Mouse (Mus musculus): ENCODE results near the gene Gde1.

Gde1 gene

GRCm38 (mm10) chr7:118705101-118705961 lies at the start of gene Gde1:
Gene Gde1, minus strand, starts transcription at chr7:118705778.
- peak; percentile 94 for DNase-seq

GRCm38 (mm10) chr7:118751625-118752024 lies 46.0 kb upstream of the Gde1 start:
- DNase-seq = no peak

GRCm38 (mm10) chr7:118749706-118750105 lies 44.1 kb upstream of the Gde1 start:
- DNase-seq = no peak

- no peak for DNase-seq
Measured at GRCm38 (mm10) chr7:118747891-118748672, 42.5 kb upstream of the Gde1 start.

GRCm38 (mm10) chr7:118744766-118745165 lies 39.2 kb upstream of the Gde1 start:
- no peak for DNase-seq

GRCm38 (mm10) chr7:118742278-118742677 lies 36.7 kb upstream of the Gde1 start:
- no peak for DNase-seq

- DNase-seq = peak; percentile 95
Measured at GRCm38 (mm10) chr7:118740532-118741338, 35.2 kb upstream of the Gde1 start.

- peak; percentile 87 for DNase-seq
Measured at GRCm38 (mm10) chr7:118739975-118740531, 34.5 kb upstream of the Gde1 start, which contains the start of gene Vps35l. Gene Vps35l, plus strand, starts transcription at chr7:118740226.

- no peak for DNase-seq
Measured at GRCm38 (mm10) chr7:118738730-118739129, 33.2 kb upstream of the Gde1 start.

- no peak for DNase-seq
Measured at GRCm38 (mm10) chr7:118733225-118733624, 27.6 kb upstream of the Gde1 start.

GRCm38 (mm10) chr7:118731781-118732180 lies 26.2 kb upstream of the Gde1 start:
- DNase-seq = no peak

GRCm38 (mm10) chr7:118728846-118729587 lies 23.4 kb upstream of the Gde1 start:
- DNase-seq = no peak

GRCm38 (mm10) chr7:118725459-118725858 lies 19.9 kb upstream of the Gde1 start:
- DNase-seq = no peak

GRCm38 (mm10) chr7:118723927-118724326 lies 18.3 kb upstream of the Gde1 start:
- DNase-seq = no peak

- no peak for DNase-seq
Measured at GRCm38 (mm10) chr7:118718066-118718465, 12.5 kb upstream of the Gde1 start.

GRCm38 (mm10) chr7:118714873-118715272 lies 9.3 kb upstream of the Gde1 start:
- no peak for DNase-seq

- DNase-seq = peak; percentile 95
Measured at GRCm38 (mm10) chr7:118712228-118713173, 6.9 kb upstream of the Gde1 start, which contains the start of gene Ccp110. Gene Ccp110, plus strand, starts transcription at chr7:118712552.

GRCm38 (mm10) chr7:118710776-118711175 lies 5.2 kb upstream of the Gde1 start:
- DNase-seq = no peak

- peak; percentile 43 for DNase-seq
Measured at GRCm38 (mm10) chr7:118708002-118708401, 2.4 kb upstream of the Gde1 start.

GRCm38 (mm10) chr7:118707216-118707615 lies 1.6 kb upstream of the Gde1 start:
- no peak for DNase-seq

- no peak for DNase-seq
Measured at GRCm38 (mm10) chr7:118706488-118706887, 910 bp upstream of the Gde1 start.

All from cerebellum, adult 11-12 months (tissue).